Mouse (Mus musculus) CD4-positive naive resting alpha-beta T cell, adult 57 days (primary cell): ENCODE measurements around the gene Irs1. TPM values are rescaled to one million over a fixed set of nuclear protein-coding genes. Genes with fewer than 3 reads are reported as not detected.

Experiments used
- total RNA-seq: library from RNA; stranded (reverse); gene quantifications from one replicate; pipeline ENCODE4 v1.2.4, GENCODE M21; 2023

Gene Irs1
- total RNA-seq: 0.15 TPM

GRCm38 (mm10) chr1:82291151-82291797, at the start of gene Irs1:
TSS of gene Irs1 (minus strand) at chr1:82291416.

GRCm38 (mm10) chr1:82316111-82316745, 25.0 kb upstream of the Irs1 start, which contains the start of gene Rhbdd1:
TSS of gene Rhbdd1 (plus strand) at chr1:82316452.

GRCm38 (mm10) chr1:82232812-82233211, 58.4 kb downstream of the Irs1 start, which contains the start of gene Gm9747:
TSS of gene Gm9747 (plus strand) at chr1:82233112.

Other genes starting within 250 kb of the Irs1 start
- gene Gm9747, start 58.3 kb downstream of the Irs1 start, total RNA-seq: not detected
- gene Rhbdd1, start 25.0 kb upstream of the Irs1 start, total RNA-seq: 18.5 TPM